Mouse (Mus musculus): ENCODE results near the gene Gm14190. TPM values are rescaled to one million over a fixed set of nuclear protein-coding genes. Genes with fewer than 3 reads are reported as not detected.
"Not testable (repeated sequence)": the region's sequence is repeated elsewhere in the genome, so short reads cannot be mapped to it uniquely, and the experiment has no call there.

Gm14190 gene
- polyA plus RNA-seq (2012; rRNA removed), result not detected in 2 replicates

DNA sequence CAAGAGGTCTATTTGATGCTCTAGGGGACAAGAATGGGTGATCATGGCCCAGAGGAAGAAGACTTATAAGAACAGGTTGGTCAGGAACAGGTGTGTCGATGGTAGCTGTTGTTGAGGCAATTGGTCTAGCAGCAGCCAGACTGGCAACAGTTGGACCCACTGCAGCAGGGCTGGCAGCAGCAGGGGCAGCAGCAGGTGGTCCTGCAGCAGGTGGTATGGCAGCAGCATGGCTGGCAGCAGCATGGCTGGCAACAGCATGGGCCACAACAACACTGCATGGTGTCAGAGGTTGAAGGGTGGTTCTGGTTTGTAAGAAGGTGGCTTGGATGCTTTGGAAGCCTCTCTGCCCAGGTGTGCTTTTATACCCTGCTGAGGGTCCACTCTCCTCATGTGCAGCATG is at the start of gene Gm14190:
Gene Gm14190 (minus strand): TSS at position 278 of the 400 bp plus-strand sequence.
- Histone ChIP-seq H3K4me1 (ENCODE audit: control insufficient read depth, insufficient read depth, low read length) (no peaks in the 10 kb centered on the region), H3K27ac (ENCODE audit: insufficient read depth, low read length) (no peak within 1 kb of the TSS), H3K4me3 (ENCODE audit: insufficient read depth, low read length) (no peak within 1 kb of the TSS)
- TF ChIP-seq CTCF (IDR thresholded peaks at IDR 0.05; ENCODE audit: extremely low read depth, insufficient read depth, low read length) (no peak), POLR2A (IDR thresholded peaks at IDR 0.05; ENCODE audit: extremely low read depth, insufficient read depth, low read length) (no peak)

- no peak for TF ChIP-seq POLR2A (IDR thresholded peaks at IDR 0.05; ENCODE audit: extremely low read depth, insufficient read depth, low read length)
- TF ChIP-seq CTCF (IDR thresholded peaks at IDR 0.05; ENCODE audit: extremely low read depth, insufficient read depth, low read length), result no peak
- Histone ChIP-seq H3K4me1 (ENCODE audit: control insufficient read depth, insufficient read depth, low read length) (no peaks in the 10 kb centered on the region), H3K27ac (ENCODE audit: insufficient read depth, low read length) (no peak within 1 kb of the TSS), H3K4me3 (ENCODE audit: insufficient read depth, low read length) (no peak within 1 kb of the TSS)
These were observed 43.6 kb upstream of the Gm14190 start, which contains the start of gene Gm14180 for GRCm38 (mm10) chr11:99734190-99734589. Gene Gm14180, minus strand, starts transcription at chr11:99734290.

- no peak overlapping the region for H3K27ac ChIP-seq (ENCODE audit: insufficient read depth, low read length)
- no peak overlapping the region for H3K4me3 ChIP-seq (ENCODE audit: insufficient read depth, low read length)
- no peak for TF ChIP-seq CTCF (IDR thresholded peaks at IDR 0.05; ENCODE audit: extremely low read depth, insufficient read depth, low read length)
- no peaks in the 10 kb centered on the region for H3K4me1 ChIP-seq (ENCODE audit: control insufficient read depth, insufficient read depth, low read length)
These were observed 33.5 kb upstream of the Gm14190 start for GRCm38 (mm10) chr11:99724061-99724460.

DNA sequence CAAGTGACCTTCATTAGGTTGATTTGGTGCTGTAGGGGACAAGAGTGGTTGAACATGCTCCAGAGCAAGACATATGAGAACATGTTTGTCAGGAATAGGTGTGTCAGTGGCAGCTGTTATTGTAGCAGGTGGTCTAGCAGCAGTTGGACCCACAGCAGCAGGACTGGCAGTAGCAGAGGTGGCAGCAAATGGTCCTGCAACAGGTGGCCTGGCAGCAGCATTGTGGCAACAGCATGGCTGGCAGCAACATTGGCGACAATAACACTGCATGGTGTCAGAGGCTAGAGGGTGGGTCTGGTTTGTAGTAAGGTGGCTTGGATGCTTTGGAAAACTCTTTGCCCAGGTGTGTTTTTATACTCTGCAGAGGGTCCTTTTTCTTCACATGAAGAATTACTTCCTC is 28.2 kb upstream of the Gm14190 start:
- TF ChIP-seq CTCF (IDR thresholded peaks at IDR 0.05; ENCODE audit: extremely low read depth, insufficient read depth, low read length) (no peak), POLR2A (IDR thresholded peaks at IDR 0.05; ENCODE audit: extremely low read depth, insufficient read depth, low read length) (no peak)
- H3K27ac ChIP-seq (ENCODE audit: insufficient read depth, low read length), result no peak overlapping the region
- H3K4me1 ChIP-seq (ENCODE audit: control insufficient read depth, insufficient read depth, low read length), result no peaks in the 10 kb centered on the region
- no peak overlapping the region for H3K4me3 ChIP-seq (ENCODE audit: insufficient read depth, low read length)

DNA sequence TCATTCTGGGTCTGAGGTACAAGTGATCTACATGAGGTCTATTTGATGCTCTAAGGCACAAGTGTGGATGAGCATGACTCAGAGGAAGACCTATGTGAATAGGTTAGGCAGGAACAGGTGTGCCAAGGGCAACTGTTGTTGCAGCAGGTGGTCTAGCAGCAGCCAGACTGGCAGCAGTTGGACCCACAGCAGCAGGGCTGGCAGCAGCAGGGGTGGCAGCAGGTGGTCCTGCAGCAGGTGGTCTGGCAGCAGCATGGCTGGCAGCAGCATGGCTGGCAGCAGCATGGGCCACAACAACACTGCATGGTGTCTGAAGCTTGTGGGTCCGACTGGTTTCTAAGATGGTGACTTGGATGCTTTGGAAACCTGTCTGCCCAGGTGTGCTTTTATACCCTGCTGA is 5.3 kb downstream of the Gm14190 start:
- H3K27ac ChIP-seq (ENCODE audit: insufficient read depth, low read length); H3K4me1 ChIP-seq (ENCODE audit: control insufficient read depth, insufficient read depth, low read length); H3K4me3 ChIP-seq (ENCODE audit: insufficient read depth, low read length): not testable (repeated sequence)

GRCm38 (mm10) chr11:99683481-99683880 is 7.1 kb downstream of the Gm14190 start:
- TF ChIP-seq CTCF (IDR thresholded peaks at IDR 0.05; ENCODE audit: extremely low read depth, insufficient read depth, low read length) (no peak), POLR2A (IDR thresholded peaks at IDR 0.05; ENCODE audit: extremely low read depth, insufficient read depth, low read length) (no peak)
- Histone ChIP-seq H3K4me3 (ENCODE audit: insufficient read depth, low read length) (no peak overlapping the region), H3K27ac (ENCODE audit: insufficient read depth, low read length) (no peak overlapping the region), H3K4me1 (ENCODE audit: control insufficient read depth, insufficient read depth, low read length) (no peaks in the 10 kb centered on the region)

- Histone ChIP-seq H3K27ac (ENCODE audit: insufficient read depth, low read length) (no peak within 1 kb of the TSS), H3K4me1 (ENCODE audit: control insufficient read depth, insufficient read depth, low read length) (no peaks in the 10 kb centered on the region), H3K4me3 (ENCODE audit: insufficient read depth, low read length) (no peak within 1 kb of the TSS)
- no peak for TF ChIP-seq CTCF (IDR thresholded peaks at IDR 0.05; ENCODE audit: extremely low read depth, insufficient read depth, low read length)
- no peak for TF ChIP-seq POLR2A (IDR thresholded peaks at IDR 0.05; ENCODE audit: extremely low read depth, insufficient read depth, low read length)
These were observed 24.7 kb downstream of the Gm14190 start, which contains the start of gene Krtap4-6 for GRCm38 (mm10) chr11:99665860-99666259. Gene Krtap4-6, minus strand, starts transcription at chr11:99665960.

DNA sequence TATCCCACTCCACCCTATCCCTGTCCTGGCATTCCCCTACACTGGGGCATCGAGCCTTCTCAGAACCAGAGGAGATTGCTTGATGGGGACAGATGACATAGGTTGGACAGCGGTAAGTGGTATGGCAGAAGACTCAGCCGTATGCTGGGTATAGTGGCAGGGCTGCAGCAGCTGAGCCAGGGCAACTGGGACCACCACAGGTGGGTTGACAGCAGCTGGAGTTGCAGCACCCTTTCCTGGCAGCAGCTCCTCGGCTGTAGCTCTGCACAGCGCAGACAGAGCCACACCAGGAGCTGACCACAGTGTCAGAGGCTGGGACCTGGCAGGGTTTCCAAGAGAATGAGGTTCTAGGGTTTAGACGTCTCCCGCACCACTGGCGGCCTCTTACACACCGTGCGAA is 27.7 kb downstream of the Gm14190 start:
- no peak for TF ChIP-seq POLR2A (IDR thresholded peaks at IDR 0.05; ENCODE audit: extremely low read depth, insufficient read depth, low read length)
- Histone ChIP-seq H3K4me3 (ENCODE audit: insufficient read depth, low read length) (no peak overlapping the region), H3K27ac (ENCODE audit: insufficient read depth, low read length) (no peak overlapping the region), H3K4me1 (ENCODE audit: control insufficient read depth, insufficient read depth, low read length) (no peaks in the 10 kb centered on the region)

DNA sequence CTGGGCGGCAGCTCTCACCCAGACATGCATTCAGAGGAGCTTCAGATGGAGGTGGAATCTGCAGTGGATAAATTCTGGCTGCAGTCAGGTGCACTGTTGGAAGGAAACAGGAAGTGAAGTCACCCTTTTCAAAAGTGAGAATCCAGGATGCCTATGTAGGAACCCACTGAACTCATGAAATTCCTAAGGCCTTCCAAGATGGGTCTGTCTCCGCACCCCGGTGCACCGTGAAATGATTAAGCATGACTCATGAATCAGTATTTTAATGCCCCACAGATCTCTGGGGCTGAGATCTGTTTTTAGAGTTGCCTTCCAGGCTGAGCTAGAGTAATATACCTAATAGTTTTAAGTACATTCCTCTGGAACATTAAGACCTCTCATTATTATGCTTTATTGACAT is 31.3 kb downstream of the Gm14190 start:
- Histone ChIP-seq H3K4me1 (ENCODE audit: control insufficient read depth, insufficient read depth, low read length) (no peaks in the 10 kb centered on the region), H3K4me3 (ENCODE audit: insufficient read depth, low read length) (no peak overlapping the region), H3K27ac (ENCODE audit: insufficient read depth, low read length) (no peak overlapping the region)
- no peak for TF ChIP-seq CTCF (IDR thresholded peaks at IDR 0.05; ENCODE audit: extremely low read depth, insufficient read depth, low read length)
- no peak for TF ChIP-seq POLR2A (IDR thresholded peaks at IDR 0.05; ENCODE audit: extremely low read depth, insufficient read depth, low read length)

- not testable (repeated sequence) for H3K27ac ChIP-seq (ENCODE audit: insufficient read depth, low read length); H3K4me3 ChIP-seq (ENCODE audit: insufficient read depth, low read length); H3K4me1 ChIP-seq (ENCODE audit: control insufficient read depth, insufficient read depth, low read length)
These were observed 32.0 kb downstream of the Gm14190 start, which contains the start of gene Gm11563 for GRCm38 (mm10) chr11:99658467-99659010. Gene Gm11563, minus strand, starts transcription at chr11:99658960.

DNA sequence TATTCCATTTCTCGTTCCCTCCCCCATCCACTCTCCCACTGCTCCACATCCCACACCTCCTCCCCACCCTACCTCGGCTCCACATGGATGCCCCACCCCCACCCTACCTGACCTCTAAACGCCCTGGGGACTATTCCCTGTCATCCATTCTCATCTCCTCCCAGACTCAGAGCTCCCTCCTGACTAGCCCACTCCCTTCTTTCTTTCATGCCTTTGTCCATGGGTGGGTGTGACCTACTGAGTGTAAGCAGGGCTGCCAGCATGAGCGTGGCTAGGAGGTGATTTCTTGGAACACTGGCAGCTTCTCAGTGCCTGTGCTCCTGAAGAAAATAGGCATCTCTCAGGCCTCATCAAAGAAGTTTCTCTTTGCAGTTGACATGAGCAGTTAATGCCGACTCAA is 33.5 kb downstream of the Gm14190 start:
- no peak for TF ChIP-seq POLR2A (IDR thresholded peaks at IDR 0.05; ENCODE audit: extremely low read depth, insufficient read depth, low read length)
- Histone ChIP-seq H3K4me3 (ENCODE audit: insufficient read depth, low read length) (no peak overlapping the region), H3K4me1 (ENCODE audit: control insufficient read depth, insufficient read depth, low read length) (no peaks in the 10 kb centered on the region), H3K27ac (ENCODE audit: insufficient read depth, low read length) (no peak overlapping the region)
